Mouse (Mus musculus): ENCODE results near the gene Sh2b1. TPM values are rescaled to one million over a fixed set of nuclear protein-coding genes. Genes with fewer than 3 reads are reported as not detected.

The Sh2b1 gene
- polyA plus RNA-seq, 1 experiment from 2014 or later = 77.1 TPM

GRCm38 (mm10) chr7:126428631-126429502 is 46.4 kb downstream of the Sh2b1 start, which contains the start of gene Rabep2:
Rabep2 (plus strand) TSS chr7:126428759.
- peak; percentile 95 for ATAC-seq (ENCODE audit: low FRiP score, low read depth)
- H3K27ac ChIP-seq (replicated peaks) = peak within 1 kb of the TSS; percentile 91
- under 1% methylated on average over 79 of the region's 82 CpGs for WGBS

DNA sequence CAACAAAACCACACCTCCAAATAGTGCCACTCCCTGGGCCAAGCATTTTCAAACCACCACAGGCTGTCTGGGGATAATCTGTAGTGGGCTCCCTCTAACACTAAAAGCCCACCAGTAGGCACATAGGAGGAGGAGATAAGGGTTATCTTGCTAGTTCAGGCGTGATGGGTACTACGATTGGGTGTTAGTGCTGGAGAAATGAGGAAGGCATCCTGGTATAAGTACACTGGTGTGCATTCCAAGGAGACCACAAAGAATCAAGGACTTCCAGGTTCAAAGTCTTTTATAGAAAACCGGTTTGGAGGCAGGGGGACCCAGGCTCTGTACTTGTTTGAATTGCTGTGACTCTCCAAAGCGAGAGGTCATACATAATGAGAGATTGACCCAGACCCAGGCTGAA is 47.1 kb downstream of the Sh2b1 start:
- Histone ChIP-seq H3K4me3 (peak overlapping the region; percentile 58), H3K4me2 (peak overlapping the region; percentile 63), H3K27me3 (no peaks in the 10 kb centered on the region), H3K36me3 (peaks cover 4% of the 10 kb centered on the region; the same call in 1 of the 2 replicates), H3K9ac (peak overlapping the region; percentile 70), H3K27ac (replicated peaks) (peak overlapping the region; percentile 91), H3K9me3 (no peaks in the 10 kb centered on the region), H3K4me1 (replicated peaks) (peaks cover 23% of the 10 kb centered on the region)
- 18% methylated on average over 4 of the region's 4 CpGs for WGBS
- ATAC-seq (ENCODE audit: low FRiP score, low read depth) = no peak

More at GRCm38 (mm10) chr7:126428631-126429502, 46.4 kb downstream of the Sh2b1 start, which contains the start of gene Rabep2:
- Histone ChIP-seq H3K9ac (peak within 1 kb of the TSS; percentile 70), H3K9me3 (no peaks in the 10 kb centered on the region), H3K4me2 (peak within 1 kb of the TSS; percentile 63), H3K4me3 (peak within 1 kb of the TSS; percentile 58), H3K27me3 (no peaks in the 10 kb centered on the region), H3K36me3 (peaks cover 6% of the 10 kb centered on the region), H3K4me1 (replicated peaks) (peaks cover 23% of the 10 kb centered on the region)

- Histone ChIP-seq H3K4me1 (replicated peaks) (peaks cover 23% of the 10 kb centered on the region), H3K4me3 (no peak overlapping the region), H3K9ac (no peak overlapping the region), H3K4me2 (peak overlapping the region; percentile 63; the same call in 1 of the 2 replicates), H3K27me3 (no peaks in the 10 kb centered on the region), H3K9me3 (no peaks in the 10 kb centered on the region), H3K27ac (replicated peaks) (no peak overlapping the region), H3K36me3 (no peaks in the 10 kb centered on the region)
- ATAC-seq (ENCODE audit: low FRiP score, low read depth) = no peak
- WGBS = 70% methylated on average over 12 of the region's 13 CpGs
These were observed 47.8 kb downstream of the Sh2b1 start for GRCm38 (mm10) chr7:126427323-126427860.

DNA sequence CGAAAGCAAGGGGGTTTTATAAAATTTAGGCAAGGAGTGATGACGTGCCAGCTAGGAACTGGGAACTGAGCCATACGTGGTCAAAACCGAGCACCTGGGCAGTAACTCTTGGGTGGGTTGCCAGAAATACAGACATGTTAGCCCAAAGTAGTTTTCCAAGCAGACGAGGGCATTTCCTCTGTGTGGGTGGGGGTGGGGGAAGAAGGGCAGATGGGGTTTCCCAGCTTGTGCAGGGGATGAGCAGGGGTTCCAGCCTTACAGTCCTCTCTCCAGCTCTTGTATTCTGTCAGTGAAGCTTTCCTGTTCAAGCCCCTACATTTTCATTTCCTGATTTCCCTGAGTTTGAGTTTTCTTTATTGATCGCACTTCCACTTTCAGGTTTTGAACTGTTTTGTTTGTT is 51.1 kb downstream of the Sh2b1 start:
- Histone ChIP-seq H3K9me3 (no peaks in the 10 kb centered on the region), H3K4me2 (no peak overlapping the region), H3K27me3 (no peaks in the 10 kb centered on the region), H3K9ac (no peak overlapping the region), H3K27ac (replicated peaks) (no peak overlapping the region), H3K4me1 (replicated peaks) (peaks cover 12% of the 10 kb centered on the region), H3K4me3 (no peak overlapping the region), H3K36me3 (no peaks in the 10 kb centered on the region)
- no peak for ATAC-seq (ENCODE audit: low FRiP score, low read depth)
- WGBS = 84% methylated on average over 6 of the region's 6 CpGs

DNA sequence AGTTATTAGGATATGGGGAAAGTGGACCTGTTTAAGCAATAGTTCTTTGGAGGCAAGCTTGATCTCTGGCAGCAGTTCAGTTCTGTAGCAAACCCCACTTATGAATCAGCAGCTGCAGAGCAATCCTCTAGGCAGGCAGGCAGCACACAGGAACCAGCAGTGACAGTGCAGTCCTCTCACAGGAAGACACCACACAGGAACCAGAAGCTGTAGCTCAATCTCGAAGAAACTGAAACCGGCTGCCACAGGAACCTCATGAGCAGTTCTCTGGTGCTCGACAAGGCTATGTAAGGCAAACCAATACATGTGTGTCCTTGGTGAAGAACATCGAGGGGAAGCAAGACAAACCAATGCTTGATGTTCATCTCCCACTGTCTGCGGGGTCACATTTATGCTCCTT is 53.5 kb downstream of the Sh2b1 start:
- Histone ChIP-seq H3K9ac (no peak overlapping the region), H3K27ac (replicated peaks) (no peak overlapping the region), H3K4me1 (replicated peaks) (no peaks in the 10 kb centered on the region), H3K27me3 (no peaks in the 10 kb centered on the region), H3K36me3 (no peaks in the 10 kb centered on the region), H3K9me3 (no peaks in the 10 kb centered on the region), H3K4me2 (no peak overlapping the region), H3K4me3 (no peak overlapping the region)
- 91% methylated on average over 5 of the region's 5 CpGs for WGBS
- ATAC-seq (ENCODE audit: low FRiP score, low read depth) = no peak

GRCm38 (mm10) chr7:126418496-126418895 is 56.7 kb downstream of the Sh2b1 start:
- no peak overlapping the region for H3K4me2 ChIP-seq
- no peak for ATAC-seq (ENCODE audit: low FRiP score, low read depth)
- H3K9ac ChIP-seq = no peak overlapping the region
- WGBS = 78% methylated on average over 3 of the region's 3 CpGs
- H3K4me3 ChIP-seq = no peak overlapping the region
- no peak overlapping the region for H3K27ac ChIP-seq (replicated peaks)
- no peaks in the 10 kb centered on the region for H3K27me3 ChIP-seq
- H3K4me1 ChIP-seq (replicated peaks) = no peaks in the 10 kb centered on the region
- H3K9me3 ChIP-seq = no peaks in the 10 kb centered on the region
- no peaks in the 10 kb centered on the region for H3K36me3 ChIP-seq

- WGBS = 81% methylated on average over 4 of the region's 4 CpGs
- no peak for ATAC-seq (ENCODE audit: low FRiP score, low read depth)
- no peaks in the 10 kb centered on the region for H3K27me3 ChIP-seq
- no peaks in the 10 kb centered on the region for H3K36me3 ChIP-seq
- no peak overlapping the region for H3K9ac ChIP-seq
- no peak overlapping the region for H3K27ac ChIP-seq (replicated peaks)
- H3K4me3 ChIP-seq = no peak overlapping the region
- no peaks in the 10 kb centered on the region for H3K9me3 ChIP-seq
- H3K4me1 ChIP-seq (replicated peaks) = no peaks in the 10 kb centered on the region
- H3K4me2 ChIP-seq = no peak overlapping the region
These were observed 57.6 kb downstream of the Sh2b1 start for GRCm38 (mm10) chr7:126417606-126418005.

- ATAC-seq (ENCODE audit: low FRiP score, low read depth) = no peak
- no peak overlapping the region for H3K27ac ChIP-seq (replicated peaks)
- no peak overlapping the region for H3K4me2 ChIP-seq
- WGBS = 12% methylated on average over 8 of the region's 8 CpGs
- no peak overlapping the region for H3K9ac ChIP-seq
- H3K9me3 ChIP-seq = no peaks in the 10 kb centered on the region
- no peaks in the 10 kb centered on the region for H3K36me3 ChIP-seq
- no peaks in the 10 kb centered on the region for H3K4me1 ChIP-seq (replicated peaks)
- H3K4me3 ChIP-seq = no peak overlapping the region
- no peaks in the 10 kb centered on the region for H3K27me3 ChIP-seq
These were observed 58.2 kb downstream of the Sh2b1 start for GRCm38 (mm10) chr7:126417045-126417444.

Other genes with a start within 250 kb of the Sh2b1 start
- 250 and 292 TPM in 2 replicates for gene Sbk1, start 202.8 kb downstream of the Sh2b1 start, polyA plus RNA-seq (2015; fragmentation: Nextera tagmentation; extraction: Ambion mirVana)
- 1.2 and 1.3 TPM in 2 replicates for gene Lat, start 105.9 kb downstream of the Sh2b1 start, polyA plus RNA-seq (2015; fragmentation: Nextera tagmentation; extraction: Ambion mirVana)
- gene Spns1, start 98.0 kb downstream of the Sh2b1 start, polyA plus RNA-seq (2015; fragmentation: Nextera tagmentation; extraction: Ambion mirVana) = 82.7 and 90.9 TPM in 2 replicates
- 2.7 and 3.5 TPM in 2 replicates for gene Nfatc2ip, start 78.7 kb downstream of the Sh2b1 start, polyA plus RNA-seq (2015; fragmentation: Nextera tagmentation; extraction: Ambion mirVana)
- gene Cd19, start 60.5 kb downstream of the Sh2b1 start, polyA plus RNA-seq (2015; fragmentation: Nextera tagmentation; extraction: Ambion mirVana) = 0.06 and 0.08 TPM in 2 replicates
- gene Rabep2, start 46.7 kb downstream of the Sh2b1 start, polyA plus RNA-seq (2015; fragmentation: Nextera tagmentation; extraction: Ambion mirVana) = 22.8 and 24.2 TPM in 2 replicates
- gene Atp2a1, start 12.3 kb downstream of the Sh2b1 start, polyA plus RNA-seq (2015; fragmentation: Nextera tagmentation; extraction: Ambion mirVana) = 0.55 and 0.71 TPM in 2 replicates
- gene Tufm, start 11.9 kb upstream of the Sh2b1 start, polyA plus RNA-seq (2015; fragmentation: Nextera tagmentation; extraction: Ambion mirVana) = 126 and 130 TPM in 2 replicates
- 68.6 and 75.7 TPM in 2 replicates for gene Atxn2l, start 28.0 kb upstream of the Sh2b1 start, polyA plus RNA-seq (2015; fragmentation: Nextera tagmentation; extraction: Ambion mirVana)
- gene Eif3c, start 91.0 kb upstream of the Sh2b1 start, polyA plus RNA-seq (2015; fragmentation: Nextera tagmentation; extraction: Ambion mirVana) = 176 and 179 TPM in 2 replicates
- gene Apobr, start 109.5 kb upstream of the Sh2b1 start, polyA plus RNA-seq (2015; fragmentation: Nextera tagmentation; extraction: Ambion mirVana) = 0.46 and 0.52 TPM in 2 replicates
- 33.4 and 37.2 TPM in 2 replicates for gene Cln3, start 110.4 kb upstream of the Sh2b1 start, polyA plus RNA-seq (2015; fragmentation: Nextera tagmentation; extraction: Ambion mirVana)
- not detected in 2 replicates for gene Il27, start 119.5 kb upstream of the Sh2b1 start, polyA plus RNA-seq (2015; fragmentation: Nextera tagmentation; extraction: Ambion mirVana)
- gene Nupr1, start 155.4 kb upstream of the Sh2b1 start, polyA plus RNA-seq (2015; fragmentation: Nextera tagmentation; extraction: Ambion mirVana) = 11.7 and 14.9 TPM in 2 replicates
- gene Sgf29, start 173.9 kb upstream of the Sh2b1 start, polyA plus RNA-seq (2015; fragmentation: Nextera tagmentation; extraction: Ambion mirVana) = 58.7 and 61.0 TPM in 2 replicates
- gene Sult1a1, start 201.0 kb upstream of the Sh2b1 start, polyA plus RNA-seq (2015; fragmentation: Nextera tagmentation; extraction: Ambion mirVana) = 7.3 and 10.5 TPM in 2 replicates
- 139 and 143 TPM in 2 replicates for gene Bola2, start 220.0 kb upstream of the Sh2b1 start, polyA plus RNA-seq (2015; fragmentation: Nextera tagmentation; extraction: Ambion mirVana)
- gene Slx1b, start 220.4 kb upstream of the Sh2b1 start, polyA plus RNA-seq (2015; fragmentation: Nextera tagmentation; extraction: Ambion mirVana) = 16.2 and 16.7 TPM in 2 replicates
- 104 and 108 TPM in 2 replicates for gene Coro1a, start 232.4 kb upstream of the Sh2b1 start, polyA plus RNA-seq (2015; fragmentation: Nextera tagmentation; extraction: Ambion mirVana)